Mouse (Mus musculus) myocyte (in vitro differentiated cells): ENCODE data around the gene Synpo2.

Experiments used
- CEBPB ChIP-seq: IDR thresholded peaks from 2 replicates; pipeline ENCODE4 v1.6.1; 2011; ENCODE audit warnings: mild to moderate bottlenecking, moderate library complexity; ENCODE audit not compliant: poor library complexity, insufficient read depth, severe bottlenecking
- MAX ChIP-seq: IDR thresholded peaks from one replicate; pipeline ENCODE4 v1.6.1; 2011; ENCODE audit warnings: low read depth, mild to moderate bottlenecking, control low read depth
- MYOD1 ChIP-seq, 3 experiments: IDR thresholded peaks; one replicate each; pipeline ENCODE4 v1.6.1; 2011; ENCODE audit warnings: control low read depth in 2 of 3, low read depth in 2 of 3, mild to moderate bottlenecking in 2 of 3, moderate library complexity in 1 of 3; ENCODE audit not compliant: insufficient read length in 2 of 3, control insufficient read depth in 1 of 3
- POLR2A ChIP-seq: IDR thresholded peaks from one replicate; pipeline ENCODE4 v1.6.1; 2011; ENCODE audit warnings: low read depth, mild to moderate bottlenecking, control low read depth, moderate library complexity; ENCODE audit not compliant: insufficient read length
- TCF12 ChIP-seq: IDR thresholded peaks from one replicate; pipeline ENCODE4 v1.6.1; 2011; ENCODE audit warnings: mild to moderate bottlenecking, control low read depth; ENCODE audit not compliant: poor library complexity, insufficient read depth, severe bottlenecking
- USF1 ChIP-seq: IDR thresholded peaks from one replicate; pipeline ENCODE4 v1.6.1; 2011; ENCODE audit warnings: low read depth, mild to moderate bottlenecking, control low read depth, moderate library complexity

- TF ChIP-seq MAX (no peak), CEBPB (no peak), USF1 (no peak), POLR2A (no peak), TCF12 (no peak), MYOD1 (IDR thresholded peaks at IDR 0.05; ENCODE audit: control insufficient read depth in 1 of 3, insufficient read length in 2 of 3, low read depth in 2 of 3) (no peak)
Measured at GRCm38 (mm10) chr3:123188616-123189230, 47.2 kb downstream of the Synpo2 start.
